Mouse (Mus musculus): ENCODE results near the gene Pla2g2d.

- no peak for TF ChIP-seq CTCF (IDR thresholded peaks at IDR 0.05; ENCODE audit: low read depth)
- no peak for TF ChIP-seq EP300 (IDR thresholded peaks at IDR 0.05; ENCODE audit: low read depth)
Measured at GRCm38 (mm10) chr4:138802917-138803316, 27.4 kb downstream of the Pla2g2d start.
